Mouse (Mus musculus): Measurements from ENCODE around the gene Hoxa7. TPM values are rescaled to one million over a fixed set of nuclear protein-coding genes. Genes with fewer than 3 reads are reported as not detected.

Gene Hoxa7
- total and polyA plus RNA-seq, 3 experiments = 0.17 TPM; not detected in 2

DNA sequence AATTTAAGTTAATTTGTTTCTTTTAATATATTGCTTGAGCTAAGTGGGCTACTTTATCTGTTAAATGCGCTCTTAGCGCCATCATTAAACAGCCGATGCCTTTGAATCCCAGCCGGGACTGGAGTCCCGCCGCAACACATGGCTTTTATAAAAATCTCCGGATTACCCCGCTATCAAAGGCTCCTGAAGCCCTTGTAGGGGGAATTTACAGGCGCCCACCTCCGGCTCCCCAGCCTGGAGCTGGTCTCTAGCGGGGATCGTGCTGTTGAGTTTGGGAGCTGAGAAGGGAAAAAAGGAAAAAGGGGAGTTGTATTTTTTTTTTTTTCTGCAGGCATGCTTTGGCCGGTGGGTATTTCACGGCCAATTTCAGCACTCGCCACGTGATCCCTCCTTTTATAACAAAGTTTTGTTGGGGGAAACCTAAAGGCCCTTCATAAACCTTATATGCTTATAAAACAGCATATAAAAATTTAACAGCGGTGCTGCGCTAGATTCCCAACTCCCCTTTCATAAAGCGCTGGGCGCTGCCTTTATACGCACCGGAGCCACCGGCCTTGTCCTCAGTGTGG, 22.9 kb upstream of the Hoxa7 start:
- DNase-seq (ENCODE audit: low read depth, low spot score) = no peak
- no peaks in the 10 kb centered on the region for H3K4me1 ChIP-seq (ENCODE audit: control insufficient read depth in 1 of 2, insufficient read depth in 2 of 2, low read length in 2 of 2)
- H3K36me3 ChIP-seq (ENCODE audit: control insufficient read depth in 1 of 2, insufficient read depth in 2 of 2, low read length in 2 of 2) = no peaks in the 10 kb centered on the region
- H3K27ac ChIP-seq (ENCODE audit: control insufficient read depth, low read depth, low read length) = no peak overlapping the region
- H3K79me2 ChIP-seq (ENCODE audit: control insufficient read depth, insufficient read depth, low read length, poor library complexity) = no peaks in the 10 kb centered on the region
- no peak overlapping the region for H3K9ac ChIP-seq (ENCODE audit: control insufficient read depth, low read depth, low read length, poor library complexity, severe bottlenecking)
- no peak overlapping the region for H3K4me3 ChIP-seq (ENCODE audit: control insufficient read depth in 1 of 2, insufficient read depth in 1 of 2, low read depth in 2 of 2, low read length in 2 of 2)
- H3K27me3 ChIP-seq (ENCODE audit: control insufficient read depth in 1 of 2, insufficient read depth in 2 of 2, low read length in 2 of 2) = no peaks in the 10 kb centered on the region
- no peak for TF ChIP-seq MYC (IDR thresholded peaks at IDR 0.05; ENCODE audit: low read depth, low read length)
- H3K9me3 ChIP-seq (replicated peaks; ENCODE audit: insufficient read depth, low read length) = no peaks in the 10 kb centered on the region

DNA sequence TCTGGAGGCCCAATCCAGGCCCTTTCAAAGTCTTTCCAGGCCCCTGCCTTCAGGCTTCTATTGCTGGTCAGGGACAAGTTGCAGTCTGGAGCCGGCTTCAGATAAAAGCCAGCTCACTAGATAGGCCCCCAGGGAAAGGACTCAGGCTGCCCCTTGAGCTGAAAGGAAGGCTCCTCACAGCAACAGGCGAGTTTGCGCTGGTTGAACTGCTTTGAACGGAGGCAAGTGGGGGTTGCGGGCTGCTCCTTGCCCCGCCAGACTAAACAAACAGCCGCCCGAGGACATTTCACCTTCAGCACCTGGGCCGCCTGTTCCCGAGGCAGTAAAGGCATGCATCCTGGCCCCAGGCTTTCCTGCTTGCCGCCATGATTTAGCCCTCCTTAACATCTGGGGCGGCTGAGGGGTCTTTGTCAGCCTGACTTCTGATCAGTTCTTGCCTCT, 22.0 kb upstream of the Hoxa7 start:
- Histone ChIP-seq H3K9ac (ENCODE audit: control insufficient read depth, low read depth, low read length, poor library complexity, severe bottlenecking) (no peak overlapping the region), H3K27me3 (ENCODE audit: control insufficient read depth in 1 of 2, insufficient read depth in 2 of 2, low read length in 2 of 2) (no peaks in the 10 kb centered on the region), H3K9me3 (replicated peaks; ENCODE audit: insufficient read depth, low read length) (no peaks in the 10 kb centered on the region), H3K27ac (ENCODE audit: control insufficient read depth, low read depth, low read length) (no peak overlapping the region), H3K79me2 (ENCODE audit: control insufficient read depth, insufficient read depth, low read length, poor library complexity) (no peaks in the 10 kb centered on the region), H3K4me1 (ENCODE audit: control insufficient read depth in 1 of 2, insufficient read depth in 2 of 2, low read length in 2 of 2) (no peaks in the 10 kb centered on the region), H3K4me3 (ENCODE audit: control insufficient read depth in 1 of 2, insufficient read depth in 1 of 2, low read depth in 2 of 2, low read length in 2 of 2) (no peak overlapping the region), H3K36me3 (ENCODE audit: control insufficient read depth in 1 of 2, insufficient read depth in 2 of 2, low read length in 2 of 2) (no peaks in the 10 kb centered on the region)
- TF ChIP-seq BHLHE40 (IDR thresholded peaks at IDR 0.05; ENCODE audit: borderline replicate concordance, low read depth, low read length) = no peak
- TF ChIP-seq MEF2A (IDR thresholded peaks at IDR 0.05; ENCODE audit: extremely low read depth, insufficient replicate concordance, low read depth, low read length, poor library complexity, severe bottlenecking) = no peak
- no peak for TF ChIP-seq ETS1 (IDR thresholded peaks at IDR 0.05; ENCODE audit: low read depth, low read length)
- no peak for TF ChIP-seq JUND (IDR thresholded peaks at IDR 0.05; ENCODE audit: low read depth, low read length)
- TF ChIP-seq POLR2AphosphoS5 (IDR thresholded peaks at IDR 0.05; ENCODE audit: borderline replicate concordance, low read depth, low read length) = no peak
- no peak for TF ChIP-seq SIN3A (IDR thresholded peaks at IDR 0.05; ENCODE audit: low read length)
- no peak for TF ChIP-seq USF2 (IDR thresholded peaks at IDR 0.05; ENCODE audit: borderline replicate concordance in 1 of 2, insufficient read depth in 1 of 2, low read depth in 1 of 2, low read length in 2 of 2)
- DNase-seq (ENCODE audit: low read depth, low spot score) = no peak

DNA sequence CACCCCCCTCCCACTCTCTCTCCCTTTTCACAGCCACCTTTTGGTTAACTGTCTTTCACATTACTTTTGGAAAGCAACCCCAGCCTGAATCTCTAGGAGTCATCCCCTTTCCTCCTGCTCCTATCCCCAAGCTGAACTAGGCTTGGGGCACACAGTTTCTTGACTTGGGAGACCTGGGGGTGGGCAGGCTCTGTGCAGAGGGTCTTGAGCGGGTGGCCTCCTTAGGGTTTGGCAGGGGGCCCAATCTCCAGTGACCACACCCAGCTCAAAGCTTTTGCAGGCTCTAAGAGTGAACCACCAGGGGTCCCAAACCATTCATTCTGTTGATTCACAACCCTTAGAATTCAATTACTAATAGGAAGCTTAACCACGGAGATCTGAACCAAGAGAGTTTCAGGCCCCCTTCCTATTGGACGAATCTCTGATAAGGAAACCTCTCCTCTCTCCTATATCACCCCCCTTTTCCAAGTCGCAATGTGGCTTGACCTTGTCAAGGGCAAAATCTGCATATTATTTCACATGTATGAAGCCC, 21.2 kb upstream of the Hoxa7 start:
- Histone ChIP-seq H3K9ac (ENCODE audit: control insufficient read depth, low read depth, low read length, poor library complexity, severe bottlenecking) (no peak overlapping the region), H3K27me3 (ENCODE audit: control insufficient read depth in 1 of 2, insufficient read depth in 2 of 2, low read length in 2 of 2) (no peaks in the 10 kb centered on the region), H3K9me3 (replicated peaks; ENCODE audit: insufficient read depth, low read length) (no peaks in the 10 kb centered on the region), H3K27ac (ENCODE audit: control insufficient read depth, low read depth, low read length) (no peak overlapping the region), H3K36me3 (ENCODE audit: control insufficient read depth in 1 of 2, insufficient read depth in 2 of 2, low read length in 2 of 2) (no peaks in the 10 kb centered on the region), H3K79me2 (ENCODE audit: control insufficient read depth, insufficient read depth, low read length, poor library complexity) (no peaks in the 10 kb centered on the region), H3K4me1 (ENCODE audit: control insufficient read depth in 1 of 2, insufficient read depth in 2 of 2, low read length in 2 of 2) (no peaks in the 10 kb centered on the region), H3K4me3 (ENCODE audit: control insufficient read depth in 1 of 2, insufficient read depth in 1 of 2, low read depth in 2 of 2, low read length in 2 of 2) (no peak overlapping the region)
- TF ChIP-seq MYB (IDR thresholded peaks at IDR 0.05; ENCODE audit: low read depth, low read length) (no peak), USF2 (IDR thresholded peaks at IDR 0.05; ENCODE audit: borderline replicate concordance in 1 of 2, insufficient read depth in 1 of 2, low read depth in 1 of 2, low read length in 2 of 2) (no peak), ZC3H11A (IDR thresholded peaks at IDR 0.05; ENCODE audit: low read depth, low read length) (no peak), MAX (IDR thresholded peaks at IDR 0.05; ENCODE audit: low read length) (no peak), MAFK (IDR thresholded peaks at IDR 0.05; ENCODE audit: borderline replicate concordance, low read depth, low read length) (no peak), POLR2AphosphoS2 (IDR thresholded peaks at IDR 0.05; ENCODE audit: low read length) (no peak), CHD1 (IDR thresholded peaks at IDR 0.05; ENCODE audit: low read depth, low read length) (no peak)
- no peak for DNase-seq (ENCODE audit: low read depth, low spot score)
